ENCODE assay signal across 9 mouse cellular contexts in genomic region chr9:26519581-26520501, GRCm38 (mm10).
DNase-seq lines count a peak whose midpoint lies in the region; ATAC-seq lines count a peak whose summit lies in the region.
"Had no signal": no experiment of that assay in that cellular context is flagged by ENCODE, and none has a peak within 500 bp of the region (broad histone marks: within the 10 kb centered on the region; RNA-seq: fewer than 3 reads in every experiment).

No protein-coding gene starts in this region.

- WGBS in hindbrain, embryonic 10.5 days, result 56% methylated on average over 5 of the region's 5 CpGs
- 51% methylated on average over 5 of the region's 5 CpGs for WGBS in hindbrain, embryonic 11.5 days

- intact Hi-C loops in gastrocnemius, postnatal 14 days (cut with DNase I; ENCODE audit: low total_unique reads), result no loop called here
- intact Hi-C loops in left cerebral cortex, postnatal 14 days (cut with DNase I), result no loop called here

- ATAC-seq in hindbrain, embryonic 11.5 days (ENCODE audit: low FRiP score), result no peak

- no peak overlapping the region for H3K27ac ChIP-seq in hindbrain, embryonic 10.5 days
- H3K27ac ChIP-seq in hindbrain, embryonic 11.5 days (ENCODE audit: low read depth, low read length), result no peak overlapping the region

- no peaks in the 10 kb centered on the region for H3K36me3 ChIP-seq in hindbrain, embryonic 10.5 days
- no peaks in the 10 kb centered on the region for H3K36me3 ChIP-seq in hindbrain, embryonic 11.5 days (ENCODE audit: control insufficient read depth, insufficient read depth, low read length)

- H3K27me3 ChIP-seq in hindbrain, embryonic 10.5 days (ENCODE audit: insufficient read depth, poor library complexity, severe bottlenecking), result no peaks in the 10 kb centered on the region
- H3K27me3 ChIP-seq in hindbrain, embryonic 11.5 days (ENCODE audit: control insufficient read depth, insufficient read depth, low read length), result no peaks in the 10 kb centered on the region
- H3K27me3 ChIP-seq: megakaryocyte, embryonic 14.5 days had no signal

- no peaks in the 10 kb centered on the region for H3K9me3 ChIP-seq in hindbrain, embryonic 10.5 days
- H3K9me3 ChIP-seq in hindbrain, embryonic 11.5 days (ENCODE audit: control insufficient read depth, low read length), result no peaks in the 10 kb centered on the region

- peaks cover 18% of the 10 kb centered on the region for H3K4me1 ChIP-seq in hindbrain, embryonic 10.5 days (replicated peaks)
- no peaks in the 10 kb centered on the region for H3K4me1 ChIP-seq in hindbrain, embryonic 11.5 days (replicated peaks; ENCODE audit: control insufficient read depth, insufficient read depth, low read length)
- H3K4me1 ChIP-seq: megakaryocyte, embryonic 14.5 days had no signal

- no peak overlapping the region for H3K4me2 ChIP-seq in hindbrain, embryonic 11.5 days (replicated peaks; ENCODE audit: low read depth, low read length)

- H3K9ac ChIP-seq in hindbrain, embryonic 11.5 days (ENCODE audit: low read depth, low read length), result no peak overlapping the region

- peak; percentile 5 for DNase-seq in hindbrain, embryonic 10.5 days (ENCODE audit: low spot score)
- DNase-seq in hindbrain, embryonic 11.5 days (ENCODE audit: low spot score), result no peak
- DNase-seq in cerebellum, adult 8-10 months, result peak; percentile 7
- DNase-seq in gastrocnemius, postnatal 14 days, result peak; percentile 35
- peak; percentile 19 to 28 for DNase-seq in left cerebral cortex, postnatal 14 days (ENCODE audit: low spot score in 2 of 2)
- DNase-seq in ovary, adult 18-20 months (ENCODE audit: low spot score), result peak; percentile 27
- no peak for DNase-seq in thymus, postnatal 14 days
- DNase-seq in urinary bladder, postnatal 14 days (ENCODE audit: low spot score), result no peak

- no peak overlapping the region for H3K4me3 ChIP-seq in hindbrain, embryonic 10.5 days
- no peak overlapping the region for H3K4me3 ChIP-seq in hindbrain, embryonic 11.5 days (ENCODE audit: low read depth, low read length)
- H3K4me3 ChIP-seq: megakaryocyte, embryonic 14.5 days had no signal

Comparison
In these comparisons a context has a peak if more than half of its experiments do, and no peak if none do; other contexts are left out.
1. DNase-seq: peak in hindbrain, embryonic 10.5 days (single experiment), cerebellum, adult 8-10 months (single experiment), gastrocnemius, postnatal 14 days (single experiment), left cerebral cortex, postnatal 14 days (2 of 2) and ovary, adult 18-20 months (single experiment); none in hindbrain, embryonic 11.5 days (single experiment), thymus, postnatal 14 days (single experiment) and urinary bladder, postnatal 14 days (single experiment).